Mouse (Mus musculus) neural tube, embryonic 13.5 days (tissue): Measurements from ENCODE around the gene Fgd5. TPM values are rescaled to one million over a fixed set of nuclear protein-coding genes. Genes with fewer than 3 reads are reported as not detected.
"Not testable (repeated sequence)": the region's sequence is repeated elsewhere in the genome, so short reads cannot be mapped to it uniquely, and the experiment has no call there.

Experiments
- ATAC-seq: fragments of 200-750 bp; cut with Nextera tagmentation; 2 replicates; pipeline ENCODE4 v1.8.0; 2017; ENCODE audit warnings: low read depth, mild to moderate bottlenecking, moderate TSS enrichment, moderate library complexity
- H3K27ac ChIP-seq: fragments of 300-500 bp; sonication (generic); replicated peaks from 2 replicates; pipeline ENCODE4 v1.5.1; 2015; ENCODE audit warnings: moderate library complexity, mild to moderate bottlenecking, inconsistent platforms
- H3K27me3 ChIP-seq: fragments of 300-500 bp; sonication (generic); 2 replicates; pipeline ENCODE4 v1.6.1; 2015; ENCODE audit warnings: mild to moderate bottlenecking, inconsistent platforms
- H3K36me3 ChIP-seq: fragments of 300-500 bp; sonication (generic); 2 replicates; pipeline ENCODE4 v1.6.1; 2015; ENCODE audit warnings: mild to moderate bottlenecking, inconsistent platforms
- H3K4me1 ChIP-seq: fragments of 300-500 bp; sonication (generic); replicated peaks from 2 replicates; pipeline ENCODE4 v1.6.1; 2015; ENCODE audit warnings: inconsistent platforms
- H3K4me2 ChIP-seq: fragments of 300-500 bp; sonication (generic); 2 replicates; pipeline ENCODE4 v1.6.1; 2015; ENCODE audit warnings: inconsistent platforms, mild to moderate bottlenecking, moderate library complexity
- H3K4me3 ChIP-seq: fragments of 300-500 bp; sonication (generic); 2 replicates; pipeline ENCODE4 v1.5.1; 2015; ENCODE audit warnings: mild to moderate bottlenecking, inconsistent platforms
- H3K9ac ChIP-seq: fragments of 300-500 bp; sonication (generic); 2 replicates; pipeline ENCODE4 v1.6.1; 2015; ENCODE audit warnings: moderate library complexity, mild to moderate bottlenecking, inconsistent platforms
- H3K9me3 ChIP-seq: fragments of 300-500 bp; sonication (generic); 2 replicates; pipeline ENCODE4 v1.6.1; 2016; ENCODE audit warnings: inconsistent platforms
- WGBS: fragments of 180-500 bp; shearing (Covaris S2); methylation state at CpG from one replicate; pipeline ENCODE4 v1.1.7; 2015; 5-methylcytosine and 5-hydroxymethylcytosine counted together
- polyA plus RNA-seq: library from polyadenylated mRNA; unstranded; fragments of >200 nt; fragmentation: Nextera tagmentation; extraction: Ambion mirVana; gene quantifications from 2 replicates; pipeline ENCODE4 v1.2.1, GENCODE M21; 2015

Fgd5 gene
- 21.7 and 24.2 TPM in 2 replicates for polyA plus RNA-seq

DNA sequence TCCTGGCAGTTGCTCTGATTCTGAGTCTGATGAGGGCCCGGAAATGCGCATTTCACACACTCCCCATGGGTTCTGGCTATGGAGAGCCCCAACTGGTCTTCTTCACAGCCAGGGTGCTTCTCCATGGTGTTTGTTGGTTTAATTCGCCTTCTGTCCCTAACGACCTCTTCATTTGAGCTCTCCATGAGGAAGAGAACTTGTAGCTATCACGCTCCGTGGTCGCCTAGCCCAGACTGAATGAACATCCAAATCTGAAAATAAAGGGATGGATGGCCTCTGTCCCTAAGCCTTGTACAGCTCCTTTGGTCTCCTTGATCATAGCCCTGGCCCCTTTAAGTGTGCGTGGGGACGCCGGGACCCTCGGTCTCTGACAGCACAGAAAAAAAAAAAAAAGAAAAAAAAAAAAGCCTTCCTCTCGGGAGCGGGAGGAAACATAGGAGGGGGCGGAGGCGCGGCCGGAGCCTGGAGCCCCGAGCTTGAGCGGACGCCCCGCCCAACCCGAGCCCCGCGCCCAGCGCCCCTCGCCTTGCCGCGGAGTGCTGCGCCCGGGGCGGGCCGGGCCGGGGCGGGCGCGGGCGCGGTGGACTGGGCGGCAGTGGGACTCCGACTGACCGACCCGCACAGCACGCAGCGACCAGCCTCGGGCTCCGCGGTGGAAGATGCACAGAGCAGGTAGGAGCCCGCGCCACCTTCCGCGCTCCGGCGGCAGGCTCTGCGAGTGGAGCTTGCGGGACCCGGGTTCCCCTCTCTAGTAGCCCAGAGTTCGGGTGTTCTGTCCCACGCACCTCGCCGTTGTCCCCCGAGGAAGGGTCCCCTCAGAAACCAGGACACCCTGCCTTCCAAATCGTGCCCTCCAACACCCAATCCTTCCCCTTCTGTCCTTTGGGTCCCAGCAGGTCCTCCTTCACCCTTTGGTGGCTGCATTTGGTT, at the start of gene Fgd5:
Fgd5 (plus strand) TSS at position 508 of the 930 bp plus-strand sequence.
- H3K9me3 ChIP-seq = no peaks in the 10 kb centered on the region
- H3K4me2 ChIP-seq = peak within 1 kb of the TSS; percentile 86
- peaks cover 26% of the 10 kb centered on the region for H3K27me3 ChIP-seq
- H3K36me3 ChIP-seq = no peaks in the 10 kb centered on the region
- peak within 1 kb of the TSS; percentile 79 for H3K9ac ChIP-seq
- peaks cover 37% of the 10 kb centered on the region for H3K4me1 ChIP-seq
- WGBS = 1% methylated on average over 48 of the region's 62 CpGs
- peak; percentile 71 for ATAC-seq
- peak within 1 kb of the TSS; percentile 46 for H3K27ac ChIP-seq
- H3K4me3 ChIP-seq = peak within 1 kb of the TSS; percentile 58

GRCm38 (mm10) chr6:91931231-91931630, 47.4 kb upstream of the Fgd5 start:
- Histone ChIP-seq H3K36me3 (no peaks in the 10 kb centered on the region), H3K4me1 (peaks cover 22% of the 10 kb centered on the region), H3K9me3 (no peaks in the 10 kb centered on the region), H3K4me3 (no peak overlapping the region), H3K9ac (no peak overlapping the region), H3K4me2 (no peak overlapping the region), H3K27ac (peak overlapping the region; percentile 56; the same call in 1 of the 2 replicates), H3K27me3 (no peaks in the 10 kb centered on the region; the same call in 1 of the 2 replicates)
- 72% methylated on average over 5 of the region's 5 CpGs for WGBS
- ATAC-seq = no peak; the same call in 1 of the 2 replicates

DNA sequence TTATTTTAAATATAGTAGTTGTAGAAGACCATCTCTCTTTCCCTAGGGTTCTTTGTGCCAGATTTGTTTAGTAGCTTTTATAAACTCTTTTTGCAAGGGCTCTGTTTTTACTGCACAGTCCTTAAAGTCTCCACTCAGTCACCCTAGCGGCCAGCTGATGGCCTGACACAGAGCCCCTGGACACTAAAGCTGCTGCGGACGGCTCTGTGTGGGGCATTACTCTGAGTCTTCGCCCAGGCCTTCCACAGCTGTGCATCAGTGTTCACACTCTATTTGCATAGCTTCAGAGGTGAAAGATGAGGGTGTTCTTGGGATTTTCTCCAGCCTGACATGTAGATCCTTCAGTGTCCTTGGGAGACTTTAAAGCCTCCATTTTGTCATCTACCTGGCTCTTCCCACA, 40.2 kb upstream of the Fgd5 start:
- no peak for ATAC-seq
- no peaks in the 10 kb centered on the region for H3K9me3 ChIP-seq
- H3K27me3 ChIP-seq = no peaks in the 10 kb centered on the region; the same call in 1 of the 2 replicates
- 48% methylated on average over 4 of the region's 4 CpGs for WGBS
- no peaks in the 10 kb centered on the region for H3K36me3 ChIP-seq
- H3K4me2 ChIP-seq = no peak overlapping the region
- no peak overlapping the region for H3K9ac ChIP-seq
- no peak overlapping the region for H3K4me3 ChIP-seq
- no peak overlapping the region for H3K27ac ChIP-seq
- peaks cover 6% of the 10 kb centered on the region; the same call in 1 of the 2 replicates for H3K4me1 ChIP-seq

DNA sequence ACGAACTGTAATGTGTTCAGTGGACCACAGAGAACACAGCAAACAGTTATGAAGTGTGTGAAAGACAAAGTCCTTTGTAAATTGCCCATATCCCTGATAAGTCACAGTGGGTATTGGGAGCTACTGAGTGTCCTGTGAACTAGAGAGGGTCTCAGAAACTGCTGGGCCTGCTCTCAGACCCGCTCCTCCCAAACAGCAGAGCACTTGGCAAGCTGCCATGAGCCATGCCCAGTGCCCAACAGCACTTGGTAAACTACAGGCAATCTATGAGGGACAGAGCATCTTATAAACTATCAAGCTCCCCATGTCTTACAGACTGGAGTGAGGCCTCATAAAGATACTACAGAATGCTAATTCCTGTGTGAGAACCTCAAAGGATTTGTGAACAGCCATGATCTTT, 30.3 kb upstream of the Fgd5 start:
- H3K27ac ChIP-seq = no peak overlapping the region
- peaks cover 9% of the 10 kb centered on the region; the same call in 1 of the 2 replicates for H3K4me1 ChIP-seq
- no peak overlapping the region for H3K4me3 ChIP-seq
- ATAC-seq = no peak
- H3K36me3 ChIP-seq = no peaks in the 10 kb centered on the region
- H3K9me3 ChIP-seq = no peaks in the 10 kb centered on the region
- no peaks in the 10 kb centered on the region; the same call in 1 of the 2 replicates for H3K27me3 ChIP-seq
- H3K4me2 ChIP-seq = no peak overlapping the region
- no peak overlapping the region for H3K9ac ChIP-seq
- 79% methylated on average over 2 of the region's 2 CpGs for WGBS

- ATAC-seq, H3K4me2 ChIP-seq, H3K9ac ChIP-seq, H3K9me3 ChIP-seq, H3K4me3 ChIP-seq, H3K27ac ChIP-seq, H3K27me3 ChIP-seq, H3K36me3 ChIP-seq: not testable (repeated sequence)
- 9% methylated on average over 3 of the region's 8 CpGs for WGBS
- peaks cover 37% of the 10 kb centered on the region for H3K4me1 ChIP-seq
These were observed 20.7 kb upstream of the Fgd5 start for GRCm38 (mm10) chr6:91958015-91958414.

- WGBS = 39% methylated on average over 8 of the region's 8 CpGs
- no peak overlapping the region for H3K27ac ChIP-seq
- no peak; the same call in 1 of the 2 replicates for ATAC-seq
These were observed 18.5 kb upstream of the Fgd5 start for GRCm38 (mm10) chr6:91960028-91960811.

DNA sequence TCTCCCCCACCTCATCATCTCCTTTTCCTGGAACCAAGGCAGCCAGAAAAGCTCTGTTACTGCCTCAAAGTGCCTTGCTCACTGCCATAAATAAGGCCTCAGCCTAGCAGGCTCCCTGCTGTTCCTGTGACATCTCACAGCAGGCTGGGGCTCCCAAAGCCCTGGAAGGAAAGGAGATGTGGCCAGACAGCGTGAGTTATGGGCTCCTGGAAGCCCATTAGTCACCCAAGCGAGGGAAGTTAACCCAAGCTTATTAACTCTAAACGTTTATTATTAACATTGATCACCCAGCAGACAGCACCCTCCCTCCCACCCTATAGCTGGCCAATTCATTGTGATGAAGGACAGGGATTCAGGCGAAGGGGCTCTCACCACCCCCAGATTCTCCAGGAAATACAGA, 15.2 kb upstream of the Fgd5 start:
- Histone ChIP-seq H3K4me1 (peaks cover 71% of the 10 kb centered on the region), H3K27me3 (no peaks in the 10 kb centered on the region; the same call in 1 of the 2 replicates), H3K9me3 (no peaks in the 10 kb centered on the region), H3K27ac (peak overlapping the region; percentile 62), H3K4me2 (no peak overlapping the region), H3K4me3 (no peak overlapping the region), H3K9ac (no peak overlapping the region), H3K36me3 (no peaks in the 10 kb centered on the region)
- 3% methylated on average over 4 of the region's 4 CpGs for WGBS
- ATAC-seq = peak; percentile 76

More at GRCm38 (mm10) chr6:91960028-91960811, 18.5 kb upstream of the Fgd5 start:
- H3K9ac ChIP-seq = no peak overlapping the region
- H3K9me3 ChIP-seq = no peaks in the 10 kb centered on the region
- H3K4me2 ChIP-seq = no peak overlapping the region
- no peaks in the 10 kb centered on the region for H3K36me3 ChIP-seq
- H3K4me1 ChIP-seq = peaks cover 48% of the 10 kb centered on the region
- H3K27me3 ChIP-seq = 0 out of 2 replicates have a peak, but pooled peaks cover 9% of the 10 kb centered on the region
- no peak overlapping the region for H3K4me3 ChIP-seq

DNA sequence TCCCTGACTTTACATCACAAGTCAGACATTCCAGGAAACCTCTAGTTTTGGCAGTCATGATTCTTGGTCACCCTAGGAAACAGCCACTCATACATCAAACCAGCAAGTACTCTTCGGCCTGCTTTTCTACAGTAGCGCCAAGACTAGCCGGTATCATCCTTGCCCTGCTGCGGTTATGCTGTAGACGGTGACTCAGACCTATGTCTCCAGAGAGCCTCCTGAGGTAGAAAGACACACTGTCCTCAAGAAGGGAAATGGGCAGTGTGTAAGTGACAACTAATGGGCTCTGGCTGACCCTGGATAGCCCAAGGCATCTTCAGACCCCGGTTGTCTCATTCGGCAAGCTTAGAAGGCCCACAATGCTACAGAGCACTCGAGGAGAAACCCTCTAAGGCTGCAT, 13.6 kb upstream of the Fgd5 start:
- 89% methylated on average over 8 of the region's 8 CpGs for WGBS
- no peak overlapping the region for H3K4me2 ChIP-seq
- H3K36me3 ChIP-seq = no peaks in the 10 kb centered on the region
- no peak for ATAC-seq
- no peak overlapping the region for H3K4me3 ChIP-seq
- H3K9me3 ChIP-seq = no peaks in the 10 kb centered on the region
- peaks cover 69% of the 10 kb centered on the region for H3K4me1 ChIP-seq
- H3K27me3 ChIP-seq = no peaks in the 10 kb centered on the region; the same call in 1 of the 2 replicates
- no peak overlapping the region for H3K9ac ChIP-seq
- H3K27ac ChIP-seq = no peak overlapping the region

- ATAC-seq = no peak
- no peak overlapping the region for H3K4me3 ChIP-seq
- WGBS = 54% methylated on average over 6 of the region's 6 CpGs
These were observed 12.7 kb upstream of the Fgd5 start for GRCm38 (mm10) chr6:91966006-91966405.

GRCm38 (mm10) chr6:91972201-91972646, 6.5 kb upstream of the Fgd5 start:
- Histone ChIP-seq H3K9me3 (no peaks in the 10 kb centered on the region), H3K36me3 (no peaks in the 10 kb centered on the region), H3K27me3 (no peaks in the 10 kb centered on the region; the same call in 1 of the 2 replicates), H3K4me3 (no peak overlapping the region), H3K4me2 (no peak overlapping the region), H3K9ac (no peak overlapping the region), H3K4me1 (peaks cover 19% of the 10 kb centered on the region), H3K27ac (no peak overlapping the region)
- peak; percentile 55; the same call in 1 of the 2 replicates for ATAC-seq
- WGBS = 53% methylated on average over 9 of the region's 9 CpGs

More at GRCm38 (mm10) chr6:91966006-91966405, 12.7 kb upstream of the Fgd5 start:
- Histone ChIP-seq H3K9ac (no peak overlapping the region; the same call in 1 of the 2 replicates), H3K4me1 (peaks cover 60% of the 10 kb centered on the region), H3K27ac (no peak overlapping the region), H3K9me3 (no peaks in the 10 kb centered on the region), H3K27me3 (no peaks in the 10 kb centered on the region; the same call in 1 of the 2 replicates), H3K4me2 (no peak overlapping the region), H3K36me3 (no peaks in the 10 kb centered on the region)

DNA sequence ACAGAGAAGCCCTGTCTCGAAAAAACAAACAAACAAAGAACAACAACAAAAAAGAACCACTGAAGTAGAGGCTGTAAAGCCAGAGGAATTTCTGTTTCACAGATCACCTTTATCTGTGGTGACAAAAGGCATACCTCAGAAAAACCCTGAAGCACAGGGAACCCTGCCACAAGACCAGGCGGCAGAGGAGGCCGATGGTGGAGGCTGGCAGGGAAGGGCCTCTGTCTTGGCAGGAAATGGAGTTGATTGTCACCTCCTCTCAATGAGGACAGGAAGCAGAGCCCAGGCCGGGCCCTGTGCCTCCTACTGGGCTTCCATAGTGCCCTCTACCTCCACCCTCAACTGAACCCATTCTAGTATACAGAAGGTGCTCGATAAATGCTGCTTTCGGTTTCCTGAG, 4.7 kb upstream of the Fgd5 start:
- H3K4me3 ChIP-seq = no peak overlapping the region
- no peak for ATAC-seq
- H3K27me3 ChIP-seq = 0 out of 2 replicates have a peak, but pooled peaks cover 4% of the 10 kb centered on the region
- H3K36me3 ChIP-seq = no peaks in the 10 kb centered on the region
- no peak overlapping the region for H3K4me2 ChIP-seq
- H3K4me1 ChIP-seq = peaks cover 17% of the 10 kb centered on the region
- no peaks in the 10 kb centered on the region for H3K9me3 ChIP-seq
- no peak overlapping the region for H3K9ac ChIP-seq
- H3K27ac ChIP-seq = no peak overlapping the region
- 75% methylated on average over 6 of the region's 6 CpGs for whole genome bisulfite sequencing
